Mouse (Mus musculus): ENCODE data around the gene Prss44.
"Not testable (repeated sequence)": the region's sequence is repeated elsewhere in the genome, so short reads cannot be mapped to it uniquely, and the experiment has no call there.

Gene Prss44

DNA sequence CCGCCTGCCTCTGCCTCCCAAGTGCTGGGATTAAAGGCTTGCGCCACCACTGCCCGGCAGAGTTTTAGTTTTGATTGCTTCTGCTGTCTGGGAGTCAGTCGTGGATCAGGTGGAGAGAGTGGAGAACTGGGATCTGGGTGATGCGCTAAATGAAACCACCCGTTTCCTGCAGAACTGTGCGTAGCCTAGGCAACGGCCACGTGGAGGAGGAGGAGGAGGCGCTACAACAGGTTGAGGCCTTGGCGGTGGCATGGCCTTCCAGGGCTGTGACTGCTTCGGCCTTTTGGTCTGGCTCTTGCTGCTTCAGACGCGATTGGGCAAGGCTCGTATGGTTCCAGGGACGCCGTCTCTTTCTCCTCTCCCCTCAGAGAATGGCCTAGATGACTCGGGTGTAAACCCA lies at the start of gene Prss44:
TSS of gene Prss44 (plus strand) at position 206 of the 400 bp plus-strand sequence.
- DNase-seq (ENCODE audit: low spot score) = no peak

DNA sequence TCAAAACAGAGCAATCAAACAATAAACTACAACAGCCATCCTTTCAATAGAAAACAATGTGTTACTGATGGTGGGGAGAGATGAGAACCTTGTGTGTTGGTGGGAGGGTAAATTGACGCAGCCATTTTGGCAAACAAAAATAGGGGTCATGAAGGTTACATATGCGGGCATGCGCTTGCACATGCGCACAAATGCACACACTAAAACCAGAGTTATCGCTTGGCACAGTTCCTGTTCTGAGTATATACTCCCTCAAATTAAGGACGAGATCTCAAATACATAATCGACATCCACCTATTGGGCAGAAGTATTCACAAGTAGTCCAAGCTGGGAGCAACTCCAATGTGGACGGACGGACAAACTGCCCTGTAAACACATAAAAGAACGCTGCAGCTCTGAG lies 41.5 kb upstream of the Prss44 start:
- DNase-seq (ENCODE audit: low spot score) = no peak

DNA sequence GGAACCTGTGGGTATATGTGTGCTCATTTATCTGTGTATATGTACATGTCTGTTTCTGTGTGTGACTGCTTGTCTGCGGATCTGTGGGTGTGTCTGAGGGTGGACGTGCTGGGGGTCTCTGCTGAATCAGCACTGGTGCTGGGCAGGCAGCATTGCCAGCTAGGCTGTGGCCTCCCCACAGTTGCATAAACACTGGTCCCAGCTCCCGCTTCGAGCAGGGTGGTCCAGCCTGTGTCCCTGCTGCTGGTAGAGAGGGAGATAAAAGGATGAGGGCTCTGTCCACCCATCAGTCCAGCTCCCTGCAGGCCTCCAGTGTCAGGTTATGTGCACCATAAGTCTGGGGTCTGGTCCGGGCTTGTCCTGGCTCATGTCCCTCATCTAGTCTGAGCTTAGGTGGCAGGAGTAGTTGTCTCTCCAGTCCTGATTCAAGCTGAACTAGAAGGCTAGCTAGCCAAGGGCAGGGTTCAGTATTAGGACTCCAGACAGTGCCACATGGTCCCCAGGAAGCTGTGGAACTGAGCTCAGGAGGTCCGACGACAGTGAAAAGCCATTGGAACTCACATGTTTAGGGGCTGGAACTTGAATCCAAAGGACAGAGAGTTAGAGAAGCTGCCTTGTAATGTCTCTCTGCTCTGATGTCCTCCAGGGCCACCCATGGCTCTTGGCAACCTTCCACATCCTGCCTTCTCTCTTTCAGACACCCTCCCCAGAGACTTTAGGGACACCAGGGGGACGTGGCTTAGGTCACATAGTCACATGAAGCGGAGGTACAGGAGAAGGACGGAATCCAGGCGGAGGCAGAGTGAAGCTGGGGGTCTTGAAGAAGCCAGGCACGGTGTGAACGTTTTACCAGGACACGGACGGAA lies 39.2 kb upstream of the Prss44 start:
- DNase-seq (ENCODE audit: low spot score) = no peak

DNA sequence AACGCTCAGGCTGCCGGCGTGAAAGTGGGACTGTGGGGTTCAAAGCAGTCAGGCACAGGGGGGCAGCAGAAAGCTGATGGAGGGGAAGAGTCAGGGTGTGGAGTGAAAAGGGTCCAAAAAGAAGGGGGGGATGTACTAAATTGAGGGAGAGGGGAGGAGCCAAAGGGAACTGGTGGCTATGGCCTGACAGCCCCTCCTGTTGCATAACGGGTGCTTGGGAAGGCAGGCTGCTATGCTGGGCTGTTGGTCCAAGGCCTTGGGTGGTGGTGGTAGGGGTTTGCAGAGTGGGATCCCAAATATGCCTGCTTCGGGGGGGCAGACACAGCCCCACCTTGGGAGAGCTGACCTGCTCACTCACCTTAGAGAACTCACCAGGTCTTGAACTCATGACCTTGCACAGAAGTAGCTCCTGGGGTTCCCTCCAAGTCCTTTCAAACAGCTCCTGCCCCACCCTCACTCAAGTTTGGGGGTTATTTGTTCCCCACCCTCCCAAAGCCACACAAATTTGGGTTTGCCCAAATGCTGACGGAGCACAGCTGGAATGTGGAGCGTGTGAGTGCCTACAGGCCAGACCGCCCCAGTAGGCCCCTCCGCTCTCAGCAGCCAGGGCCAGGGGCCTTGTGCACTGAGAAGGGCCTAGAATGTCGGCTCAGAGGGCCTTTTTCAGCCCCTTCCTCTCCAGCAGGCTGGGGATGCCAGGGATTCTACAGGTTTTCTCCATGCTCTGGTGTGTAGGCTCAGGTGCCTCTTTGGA lies 38.3 kb upstream of the Prss44 start:
- DNase-seq (ENCODE audit: low spot score) = no peak

DNA sequence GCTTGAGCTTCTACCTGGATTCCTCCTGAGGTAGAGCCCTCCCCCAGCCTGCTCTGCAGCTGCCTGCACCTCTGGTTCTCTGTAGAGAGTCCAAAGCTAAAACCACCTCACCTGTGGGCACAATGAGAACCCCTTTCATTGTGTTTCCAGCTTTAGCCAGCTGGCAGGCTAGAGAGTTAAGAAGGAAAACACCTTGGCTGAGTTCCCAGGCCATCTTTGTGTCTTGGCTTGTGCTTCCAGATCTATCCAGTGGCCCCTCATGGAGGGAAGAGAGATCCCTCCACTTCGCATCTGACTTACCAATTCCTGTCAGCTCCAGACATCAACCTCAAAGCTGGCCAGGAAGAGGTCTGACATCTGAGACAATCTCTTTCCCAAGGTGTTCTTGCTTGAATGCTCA lies 35.7 kb upstream of the Prss44 start:
- no peak for DNase-seq (ENCODE audit: low spot score)

DNA sequence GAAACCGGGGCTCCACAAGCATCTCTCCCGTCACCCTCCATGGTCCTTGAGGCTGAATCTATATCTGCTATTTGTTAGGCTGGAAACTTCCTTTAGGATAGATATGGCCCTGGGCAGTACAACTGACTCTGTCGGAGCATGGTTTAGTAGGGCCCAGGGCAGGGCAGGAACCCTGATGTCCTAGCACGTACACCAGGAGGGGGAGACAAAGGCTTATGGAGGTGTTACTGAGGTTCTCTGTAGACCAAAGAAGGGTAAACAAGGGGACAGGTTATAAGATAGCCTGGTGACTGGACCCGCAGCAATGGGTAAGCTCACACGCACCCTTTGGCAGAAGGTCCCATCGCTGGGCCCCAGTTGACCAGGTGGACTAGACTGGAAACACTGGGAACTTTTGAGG lies 35.2 kb upstream of the Prss44 start:
- DNase-seq (ENCODE audit: low spot score) = no peak

DNA sequence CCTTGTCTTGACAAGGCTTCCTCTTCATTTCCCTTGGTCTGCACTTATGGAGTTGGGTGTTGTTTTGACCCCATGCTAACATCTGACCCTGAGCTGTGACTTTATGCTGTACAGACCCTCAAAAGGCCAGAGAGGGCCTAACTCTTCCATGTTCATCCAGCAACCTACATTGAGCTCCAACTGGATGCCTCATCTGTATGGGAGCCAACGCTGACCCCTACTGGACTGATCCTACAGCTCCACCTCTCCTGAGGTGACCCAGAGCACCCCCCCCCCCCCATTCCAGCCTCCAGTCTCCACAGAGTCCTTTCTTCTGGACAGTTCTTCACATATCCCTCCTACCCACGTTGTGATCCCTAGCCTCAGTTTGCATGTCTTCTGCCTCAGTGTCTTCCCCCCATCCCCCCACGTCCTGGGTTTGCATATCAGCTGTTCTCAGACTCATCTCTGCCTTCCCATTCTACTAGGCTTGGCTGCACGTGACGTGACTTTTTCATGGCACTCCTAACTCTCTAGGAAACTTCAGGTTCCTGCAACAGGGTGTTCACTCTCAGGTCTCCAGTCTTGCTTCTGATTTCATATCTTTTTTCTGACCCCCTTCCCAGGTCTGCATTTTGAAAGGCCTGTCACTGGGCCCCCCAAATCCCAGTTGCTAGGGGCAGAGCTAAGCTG lies 34.4 kb upstream of the Prss44 start:
- peak; percentile 38 for DNase-seq (ENCODE audit: low spot score)

DNA sequence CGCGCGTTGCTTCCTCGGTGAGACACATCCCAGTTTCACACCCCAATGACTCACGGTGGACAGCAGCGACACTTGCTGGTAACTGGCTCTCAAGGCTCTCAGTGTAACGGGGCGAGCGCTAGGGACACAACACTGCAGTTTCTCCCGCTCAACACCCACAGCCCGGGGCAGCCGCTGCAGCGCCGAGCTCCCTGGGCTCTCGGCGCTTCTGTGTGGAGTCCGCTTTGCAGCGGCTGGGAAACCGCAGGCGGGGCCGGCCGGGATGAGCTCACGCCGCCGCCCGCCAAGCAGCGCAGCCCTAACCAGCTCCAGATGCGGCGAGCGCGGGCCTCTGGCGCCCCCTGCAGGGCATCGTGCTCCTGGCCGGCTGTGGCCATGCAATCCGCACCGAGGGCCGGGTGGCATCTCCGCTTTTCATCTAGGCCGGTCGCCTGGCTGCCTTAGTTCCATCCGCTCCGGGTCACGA lies 32.5 kb upstream of the Prss44 start:
- peak; percentile 93 for DNase-seq (ENCODE audit: low spot score)

DNA sequence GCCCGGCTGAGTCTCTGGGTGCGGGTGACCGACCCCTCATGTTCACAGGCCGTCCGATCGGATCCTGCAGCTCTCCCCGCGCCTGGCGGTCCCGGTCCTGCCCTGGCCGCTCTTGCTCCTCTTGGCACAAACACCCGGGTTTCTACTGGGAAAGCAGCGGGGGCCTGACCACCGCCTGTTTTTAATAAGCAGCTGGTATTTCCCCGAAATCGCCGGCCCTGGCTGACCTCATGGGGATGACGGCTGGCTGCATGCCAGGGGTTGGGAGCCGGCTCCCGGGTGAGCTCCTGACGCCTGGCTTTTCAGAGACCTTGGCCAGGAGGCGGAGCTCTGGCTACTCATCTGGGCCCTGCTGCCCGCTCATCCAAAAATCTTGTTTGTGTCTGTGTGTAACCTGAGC lies 32.1 kb upstream of the Prss44 start:
- DNase-seq (ENCODE audit: low spot score) = peak; percentile 96

DNA sequence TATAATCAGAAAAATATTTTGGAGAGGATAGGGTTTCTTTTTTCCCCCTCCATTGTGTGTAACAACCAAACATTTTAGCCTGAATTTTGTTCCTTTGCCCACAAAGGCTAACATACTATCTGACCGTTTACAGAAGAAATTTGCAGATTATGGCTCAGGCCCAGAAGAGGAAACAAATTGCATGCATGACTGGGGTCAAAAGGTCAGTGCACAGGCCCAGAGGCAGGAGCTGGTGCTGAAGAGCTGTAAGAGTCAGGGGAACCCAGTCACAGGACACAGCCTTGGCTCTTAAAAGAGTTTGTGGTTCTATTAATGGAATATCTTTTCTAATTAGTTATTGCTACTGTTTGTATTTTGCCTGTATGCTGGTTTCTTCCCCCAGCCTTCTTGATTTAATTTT lies 30.2 kb upstream of the Prss44 start:
- no peak for DNase-seq (ENCODE audit: low spot score)

DNA sequence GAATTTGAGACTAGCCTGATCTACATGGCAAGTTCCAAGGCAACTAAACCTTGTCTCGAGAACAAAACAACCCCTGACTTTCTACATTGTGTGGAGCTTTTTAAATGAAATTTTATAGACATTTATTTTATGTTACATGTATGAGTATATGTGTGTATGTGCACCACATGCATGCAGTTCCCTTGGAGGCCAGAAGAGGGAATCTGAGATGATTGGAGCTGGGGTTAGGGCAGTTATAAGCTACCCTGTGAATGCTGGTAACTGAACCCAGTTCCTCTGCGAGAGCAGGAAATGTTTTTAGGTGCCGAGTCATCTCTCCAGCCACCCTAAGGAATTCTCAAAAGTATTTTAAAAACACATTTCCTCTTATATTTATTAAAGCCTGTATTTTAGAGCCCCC lies 25.6 kb upstream of the Prss44 start:
- DNase-seq (ENCODE audit: low spot score) = no peak

DNA sequence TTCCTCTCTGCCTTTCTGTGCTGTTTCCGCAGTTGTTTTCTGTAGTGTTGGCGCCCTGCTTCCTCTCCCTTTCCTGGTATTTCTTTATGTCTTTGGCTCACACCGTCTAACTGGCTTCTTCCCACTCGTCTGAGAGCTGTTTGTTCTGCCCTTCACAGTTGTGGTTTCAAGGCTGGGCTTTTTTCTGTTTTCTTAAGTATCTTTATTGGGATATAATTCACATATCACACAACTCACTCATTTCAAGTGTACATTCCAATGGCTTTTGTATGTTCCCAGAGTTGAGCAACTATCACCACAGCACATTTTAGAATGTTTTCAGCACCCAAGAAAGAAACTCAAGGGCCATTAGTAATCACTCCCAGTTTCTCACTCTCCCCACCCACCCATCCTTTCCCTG lies 23.3 kb upstream of the Prss44 start:
- no peak for DNase-seq (ENCODE audit: low spot score)

DNA sequence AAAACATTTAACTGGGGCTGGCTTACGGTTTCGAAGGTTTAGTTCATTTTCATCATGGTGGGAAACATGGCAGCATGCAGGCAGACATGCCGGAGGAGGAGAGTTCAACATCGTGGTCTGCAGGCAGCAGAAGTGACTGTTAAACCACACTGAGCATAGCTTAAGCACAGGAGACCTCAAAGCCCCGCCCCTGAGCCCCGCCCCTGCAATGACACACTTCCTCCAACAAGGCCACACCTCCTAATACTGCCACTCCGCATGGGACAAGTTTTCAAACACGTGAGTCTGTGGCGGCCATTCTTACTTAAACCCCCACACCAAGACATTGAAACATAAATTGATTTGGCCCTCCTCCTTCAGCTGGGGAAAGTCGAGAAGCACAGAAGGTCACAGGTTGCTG lies 16.8 kb upstream of the Prss44 start:
- no peak for DNase-seq (ENCODE audit: low spot score)

DNA sequence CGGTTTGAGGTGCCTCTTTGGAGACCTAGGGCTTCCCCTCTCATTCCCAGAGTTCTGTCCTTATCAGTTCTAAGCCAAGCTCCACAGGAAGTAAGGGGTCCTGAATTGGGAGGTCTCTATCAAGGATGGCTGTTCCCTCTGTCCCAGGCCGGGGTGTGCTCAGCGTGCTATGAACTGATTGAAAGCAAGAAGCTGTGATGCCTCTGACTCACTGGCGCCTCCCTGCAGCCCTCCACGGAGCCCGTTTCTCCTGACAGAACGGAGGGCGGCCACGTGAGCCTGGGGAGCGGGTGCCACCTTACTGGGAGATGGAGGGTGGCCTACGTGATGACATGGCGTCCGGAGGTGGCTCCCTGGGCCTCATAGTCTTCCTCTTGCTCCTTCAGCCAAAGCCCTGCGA lies 15.9 kb upstream of the Prss44 start, which contains the start of gene Prss42:
TSS of gene Prss42 (plus strand) at position 301 of the 400 bp plus-strand sequence.
- no peak for DNase-seq (ENCODE audit: low spot score)

DNA sequence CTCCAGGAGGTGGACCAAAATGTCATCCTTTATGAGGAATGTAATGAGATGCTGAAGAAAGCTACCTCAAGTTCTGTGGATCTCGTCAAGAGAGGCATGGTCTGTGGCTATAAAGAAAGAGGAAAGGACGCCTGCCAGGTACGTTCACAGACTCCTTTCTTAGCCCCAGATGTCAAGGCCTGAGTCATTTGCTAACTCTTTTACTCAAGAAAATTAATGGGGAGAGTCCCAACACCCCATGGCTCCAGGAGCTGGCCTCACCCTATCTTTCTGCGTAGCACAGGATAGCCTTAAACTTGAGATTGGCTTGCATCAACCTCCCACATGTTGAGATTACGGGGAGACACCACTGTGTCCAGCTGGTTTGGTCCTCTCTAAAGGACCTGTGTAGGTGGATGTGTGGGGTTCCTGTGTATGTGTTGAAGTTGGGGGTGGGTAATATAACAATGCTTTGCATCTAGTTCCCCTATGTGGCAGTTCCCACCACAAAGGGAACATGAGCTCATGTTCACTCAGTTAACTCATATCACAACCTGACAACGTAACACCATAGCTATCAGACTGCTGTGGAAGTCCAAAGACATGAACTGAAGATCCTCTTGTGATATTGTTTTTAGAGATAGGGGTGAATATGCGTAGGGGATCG lies 12.8 kb upstream of the Prss44 start:
- DNase-seq (ENCODE audit: low spot score) = no peak

DNA sequence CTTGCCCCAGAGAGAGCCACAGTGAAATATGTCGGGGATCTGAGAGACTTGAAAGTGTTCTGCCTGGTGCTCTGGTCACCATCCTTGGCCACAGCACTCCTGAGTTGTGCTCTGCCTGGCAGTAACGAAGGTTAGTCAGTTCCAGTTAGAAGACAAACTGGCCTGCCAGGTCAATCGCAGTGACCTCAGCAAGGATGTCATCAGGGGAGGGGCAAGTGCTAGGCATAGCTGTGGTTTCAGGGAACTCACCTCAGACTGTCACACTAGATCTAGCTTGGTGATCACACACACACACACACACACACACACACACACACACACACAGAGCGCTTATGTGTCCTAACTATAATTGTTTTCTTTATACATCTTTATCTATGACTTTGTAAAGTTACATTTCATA lies 10.5 kb upstream of the Prss44 start:
- DNase-seq (ENCODE audit: low spot score) = no peak

DNA sequence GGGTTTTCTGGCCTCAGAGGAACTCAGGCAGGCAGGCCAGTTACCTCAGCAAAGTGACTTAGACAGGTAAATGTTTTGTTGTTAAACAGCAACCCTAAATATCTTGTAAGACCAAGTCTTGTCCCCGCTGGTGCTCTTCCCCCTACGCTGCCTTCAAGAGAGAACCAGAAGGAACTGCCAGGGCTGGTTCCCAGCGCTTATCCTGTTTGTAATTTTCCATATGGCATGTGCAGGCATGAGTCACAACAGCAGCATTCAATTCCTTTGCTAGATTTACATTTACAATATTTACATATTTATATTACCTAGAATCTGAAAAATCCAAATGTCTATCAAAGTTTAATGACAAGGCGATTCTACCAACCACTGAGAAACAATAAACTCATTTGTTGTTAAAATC lies 3.7 kb upstream of the Prss44 start:
- no peak for DNase-seq (ENCODE audit: low spot score)

DNA sequence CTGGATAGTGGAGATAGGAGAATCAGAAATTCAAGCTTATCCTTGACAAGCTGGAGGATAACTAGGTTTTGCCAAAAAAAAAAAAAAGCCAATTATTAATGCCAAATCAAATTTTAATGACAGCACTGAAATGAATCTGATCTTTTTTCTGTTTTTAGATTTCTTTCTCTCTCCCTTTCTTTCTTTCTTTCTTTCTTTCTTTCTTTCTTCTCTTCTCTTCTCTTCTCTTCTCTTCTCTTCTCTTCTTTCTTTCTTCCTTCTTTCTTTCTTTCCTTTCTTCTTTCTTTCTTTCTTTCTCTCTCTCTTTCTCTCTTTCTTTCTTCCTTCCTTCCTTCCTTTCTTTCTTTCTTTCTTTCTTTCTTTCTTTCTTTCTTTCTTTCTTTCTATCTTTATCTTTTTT lies 6.8 kb downstream of the Prss44 start:
- not testable (repeated sequence) for DNase-seq (ENCODE audit: low spot score)

DNA sequence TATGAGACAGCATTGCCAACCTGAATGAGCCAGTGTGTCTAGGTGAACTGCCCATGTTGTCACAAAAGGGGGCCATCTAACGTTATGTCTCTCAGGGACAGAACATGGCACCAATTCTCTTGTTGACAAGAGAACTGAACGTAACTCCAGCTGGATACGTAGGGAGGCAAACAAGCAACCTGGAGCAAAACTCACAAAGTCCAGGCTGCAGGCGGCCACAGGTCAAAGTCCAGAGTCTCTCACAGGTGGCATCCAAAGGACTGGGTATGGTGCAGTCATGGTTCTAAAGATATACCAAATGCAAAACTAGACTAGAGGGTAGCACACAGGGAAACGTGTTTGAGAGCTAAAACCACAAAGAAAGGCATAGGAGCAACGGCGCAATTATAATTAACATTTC lies 7.6 kb downstream of the Prss44 start:
- DNase-seq (ENCODE audit: low spot score) = no peak

DNA sequence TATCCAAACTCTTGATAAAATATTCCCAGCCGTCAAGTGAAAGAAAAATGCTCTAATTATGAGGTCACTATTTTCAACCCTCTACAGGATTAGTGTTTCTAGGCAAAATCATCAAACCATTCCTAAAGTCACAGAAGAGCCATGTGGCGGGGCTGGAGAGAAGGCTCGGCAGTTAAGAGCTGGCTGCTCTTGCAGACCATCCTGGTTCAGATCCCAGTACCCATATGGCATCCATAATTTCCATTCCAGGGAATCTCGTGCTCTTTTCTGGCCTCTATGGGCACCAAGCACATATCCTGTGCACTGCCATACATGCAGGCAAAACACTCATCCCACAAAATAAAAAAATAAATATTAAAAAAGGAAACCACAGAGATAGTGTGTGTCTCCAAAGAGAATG lies 11.6 kb downstream of the Prss44 start:
- no peak for DNase-seq (ENCODE audit: low spot score)

DNA sequence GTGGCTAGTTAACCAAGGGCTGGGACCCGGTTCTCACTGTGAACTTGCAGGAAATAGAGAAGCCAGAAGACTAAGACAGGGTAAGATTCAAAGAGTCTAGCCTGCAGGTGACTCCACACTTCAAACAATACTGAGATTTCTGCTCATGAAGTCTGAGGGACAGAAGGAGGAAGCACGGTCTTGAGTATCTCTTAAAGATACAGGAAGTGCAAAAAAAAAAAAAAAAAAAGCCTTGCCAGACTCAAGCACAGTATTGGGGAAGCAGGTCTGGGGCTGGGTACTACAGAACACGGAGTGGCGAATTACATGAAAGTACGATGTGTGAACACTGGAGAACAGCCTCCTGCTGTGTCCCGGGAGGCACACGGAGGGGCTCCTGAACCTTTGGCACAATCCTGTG lies 12.0 kb downstream of the Prss44 start:
- DNase-seq (ENCODE audit: low spot score) = no peak

DNA sequence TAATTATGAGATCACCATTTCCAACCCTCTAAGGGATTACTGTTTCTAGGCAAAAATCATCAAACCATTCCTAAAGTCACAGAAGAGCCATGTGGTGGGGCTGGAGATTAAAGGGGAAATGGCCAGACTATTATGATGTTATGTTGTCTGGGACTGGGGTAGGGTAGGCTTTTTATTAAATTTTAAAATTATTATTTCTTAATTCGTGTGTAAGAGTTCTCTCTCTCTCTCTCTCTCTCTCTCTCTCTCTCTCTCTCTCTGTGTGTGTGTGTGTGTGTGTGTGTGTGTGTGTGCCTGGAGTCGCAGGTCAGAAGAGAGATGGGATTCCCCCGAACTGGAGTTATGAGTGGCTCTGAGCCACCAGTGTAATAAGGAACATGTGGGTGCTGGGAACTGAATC lies 12.6 kb downstream of the Prss44 start, which contains the start of gene Prss43:
TSS of gene Prss43 (plus strand) at position 301 of the 400 bp plus-strand sequence.
- DNase-seq (ENCODE audit: low spot score) = no peak

Data from MN1 (cell line).